Mouse (Mus musculus) CH12.LX (cell line): ENCODE results near the gene Ecm1. TPM values are rescaled to one million over a fixed set of nuclear protein-coding genes. Genes with fewer than 3 reads are reported as not detected.

Experiments
- DNase-seq: peaks from one replicate; pipeline ENCODE4 v3.0.0-alpha.2; 2013; ENCODE audit errors: extremely low read depth
- H3K27ac ChIP-seq: 2 replicates; pipeline ENCODE4 v1.5.1; 2012; ENCODE audit warnings: low read depth, mild to moderate bottlenecking, control low read depth, moderate library complexity; ENCODE audit not compliant: insufficient read depth
- H3K27me3 ChIP-seq: replicated peaks from 2 replicates; pipeline ENCODE3; 2012; ENCODE audit warnings: inconsistent platforms
- H3K36me3 ChIP-seq, 2 experiments: replicated peaks in 1 of 2; 2 replicates each; pipeline versions ENCODE3 to v1.6.1; 2012; ENCODE audit warnings: inconsistent platforms in 1 of 2, low read length in 1 of 2, mild to moderate bottlenecking in 1 of 2, mixed read lengths in 1 of 2, moderate library complexity in 1 of 2; ENCODE audit not compliant: control insufficient read depth in 1 of 2, insufficient read depth in 1 of 2
- H3K4me1 ChIP-seq, 2 experiments: 2 replicates each; pipeline ENCODE4 v1.6.1; 2012; ENCODE audit warnings: inconsistent platforms in 1 of 2, moderate library complexity in 1 of 2; ENCODE audit not compliant: insufficient read depth in 2 of 2, control insufficient read depth in 1 of 2
- H3K4me2 ChIP-seq: 2 replicates; pipeline ENCODE4 v1.6.1; 2012; ENCODE audit warnings: low read depth, mild to moderate bottlenecking, control low read depth; ENCODE audit not compliant: poor library complexity, insufficient read depth, severe bottlenecking
- H3K4me3 ChIP-seq, 3 experiments: fragments of 150-350 bp in 1 of 3; sonication (generic) in 1 of 3; replicated peaks in 1 of 3; 2 replicates each; pipeline versions ENCODE3 to v1.5.1; 2011 to 2012; ENCODE audit warnings: low read depth in 2 of 3, low read length in 2 of 3, mild to moderate bottlenecking in 2 of 3, moderate library complexity in 2 of 3, control low read depth in 1 of 3, improper control_type of control experiment in 1 of 3, inconsistent platforms in 1 of 3, mixed read lengths in 1 of 3; ENCODE audit not compliant: poor library complexity in 1 of 3
- H3K79me2 ChIP-seq: replicated peaks from 2 replicates; pipeline ENCODE4 v1.6.1; 2012; ENCODE audit warnings: mild to moderate bottlenecking, moderate library complexity; ENCODE audit not compliant: control insufficient read depth, poor library complexity, insufficient read depth, severe bottlenecking; ENCODE audit errors: extremely low read depth
- H3K9ac ChIP-seq: 2 replicates; pipeline ENCODE4 v1.6.1; 2012; ENCODE audit warnings: low read depth, mild to moderate bottlenecking, control low read depth, moderate library complexity; ENCODE audit not compliant: insufficient read depth
- H3K9me3 ChIP-seq: replicated peaks from 2 replicates; pipeline ENCODE3; 2012; ENCODE audit warnings: low read length, inconsistent platforms, mixed read lengths
- CHD1 ChIP-seq: IDR thresholded peaks from 2 replicates; pipeline ENCODE4 v1.6.1; 2012; ENCODE audit warnings: low read depth, low read length, improper control_type of control experiment, inconsistent platforms
- IRF4 ChIP-seq: IDR thresholded peaks from 2 replicates; pipeline ENCODE4 v1.6.1; 2014; ENCODE audit warnings: low read depth, mild to moderate bottlenecking, inconsistent platforms, low read length, improper control_type of control experiment
- JUN ChIP-seq: IDR thresholded peaks from 2 replicates; pipeline ENCODE4 v1.6.1; 2011; ENCODE audit warnings: low read depth, mild to moderate bottlenecking, low read length, improper control_type of control experiment, moderate library complexity; ENCODE audit not compliant: insufficient read depth
- JUND ChIP-seq: conservative IDR thresholded peaks from 2 replicates; pipeline ENCODE4 v1.6.1; 2011; ENCODE audit warnings: low read depth, low read length, improper control_type of control experiment
- KAT2A ChIP-seq: IDR thresholded peaks from 2 replicates; pipeline ENCODE4 v1.6.1; 2012; ENCODE audit warnings: low read length, improper control_type of control experiment, inconsistent platforms; ENCODE audit not compliant: insufficient replicate concordance
- MAX ChIP-seq: IDR thresholded peaks from 2 replicates; pipeline ENCODE4 v1.6.1; 2011; ENCODE audit warnings: low read length, improper control_type of control experiment
- MAZ ChIP-seq: IDR thresholded peaks from 2 replicates; pipeline ENCODE4 v1.6.1; 2012; ENCODE audit warnings: low read depth, mild to moderate bottlenecking, inconsistent platforms, low read length, improper control_type of control experiment, moderate library complexity
- MEF2A ChIP-seq: IDR thresholded peaks from 2 replicates; pipeline ENCODE4 v1.6.1; 2014; ENCODE audit warnings: low read depth, mild to moderate bottlenecking, inconsistent platforms, low read length, improper control_type of control experiment, borderline replicate concordance
- POLR2A ChIP-seq: IDR thresholded peaks from 2 replicates; pipeline ENCODE4 v1.6.1; 2011; ENCODE audit warnings: low read depth, mild to moderate bottlenecking, improper control_type of control experiment, low read length
- POLR2AphosphoS2 ChIP-seq: IDR thresholded peaks from 2 replicates; pipeline ENCODE4 v1.6.1; 2011; ENCODE audit warnings: low read depth, low read length, improper control_type of control experiment
- RCOR1 ChIP-seq: conservative IDR thresholded peaks from 2 replicates; pipeline ENCODE4 v1.6.1; 2012; ENCODE audit warnings: low read depth, mild to moderate bottlenecking, inconsistent platforms, low read length, improper control_type of control experiment
- SIN3A ChIP-seq: IDR thresholded peaks from 2 replicates; pipeline ENCODE4 v1.6.1; 2012; ENCODE audit warnings: low read length, improper control_type of control experiment, inconsistent platforms
- SMC3 ChIP-seq: IDR thresholded peaks from 2 replicates; pipeline ENCODE4 v1.6.1; 2011; ENCODE audit warnings: low read depth, low read length, improper control_type of control experiment
- TCF12 ChIP-seq: IDR thresholded peaks from 2 replicates; pipeline ENCODE4 v1.6.1; 2014; ENCODE audit warnings: low read depth, mild to moderate bottlenecking, inconsistent platforms, low read length, improper control_type of control experiment
- USF1 ChIP-seq: IDR thresholded peaks from 2 replicates; pipeline ENCODE4 v1.6.1; 2014; ENCODE audit warnings: low read depth, mild to moderate bottlenecking, inconsistent platforms, low read length, improper control_type of control experiment
- USF2 ChIP-seq: conservative IDR thresholded peaks from 2 replicates; pipeline ENCODE4 v1.6.1; 2011; ENCODE audit warnings: low read depth, low read length, improper control_type of control experiment
- ZC3H11A ChIP-seq: IDR thresholded peaks from 2 replicates; pipeline ENCODE4 v1.6.1; 2012; ENCODE audit warnings: low read depth, mild to moderate bottlenecking, inconsistent platforms, low read length, improper control_type of control experiment
- ZNF384 ChIP-seq: IDR thresholded peaks from 2 replicates; pipeline ENCODE4 v1.6.1; 2012; ENCODE audit warnings: low read depth, low read length, improper control_type of control experiment, inconsistent platforms
- dilution Hi-C: fragments of 300-500 bp; cut with MboI; formaldehyde crosslinking; loops from 2 replicates; pipeline ENCODE4 v1.14.3; 2020; ENCODE audit warnings: low sequenced_read_pairs; ENCODE audit not compliant: extremely low pct_unique_long_range_greater_than_20kb, extremely low pct_ligation_motif_present
- in situ Hi-C: fragments of 300-500 bp; cut with MboI; formaldehyde crosslinking; loops from 3 replicates; pipeline ENCODE4 v1.14.3; 2019; ENCODE audit warnings: low sequenced_read_pairs, low pct_ligation_motif_present, low pct_unique_long_range_greater_than_20kb, mixed read lengths
- polyA plus RNA-seq: library from polyadenylated mRNA; unstranded; fragments of >175 nt; gene quantifications from 2 replicates; pipeline ENCODE4 v1.2.1, GENCODE M21; 2012; ENCODE audit warnings: low read depth; ENCODE audit not compliant: insufficient read length
- total RNA-seq, 2 experiments: library from RNA; depleted of rRNA; stranded (reverse); fragments of 300-350 nt in 1 of 2; fragments of >200 nt in 1 of 2; gene quantifications; 2 replicates each; pipeline ENCODE4 v1.2.3; 2012 to 2014

Ecm1 gene
- total and polyA plus RNA-seq, 3 experiments, result 0.40 to 4.0 (median 0.42) TPM

DNA sequence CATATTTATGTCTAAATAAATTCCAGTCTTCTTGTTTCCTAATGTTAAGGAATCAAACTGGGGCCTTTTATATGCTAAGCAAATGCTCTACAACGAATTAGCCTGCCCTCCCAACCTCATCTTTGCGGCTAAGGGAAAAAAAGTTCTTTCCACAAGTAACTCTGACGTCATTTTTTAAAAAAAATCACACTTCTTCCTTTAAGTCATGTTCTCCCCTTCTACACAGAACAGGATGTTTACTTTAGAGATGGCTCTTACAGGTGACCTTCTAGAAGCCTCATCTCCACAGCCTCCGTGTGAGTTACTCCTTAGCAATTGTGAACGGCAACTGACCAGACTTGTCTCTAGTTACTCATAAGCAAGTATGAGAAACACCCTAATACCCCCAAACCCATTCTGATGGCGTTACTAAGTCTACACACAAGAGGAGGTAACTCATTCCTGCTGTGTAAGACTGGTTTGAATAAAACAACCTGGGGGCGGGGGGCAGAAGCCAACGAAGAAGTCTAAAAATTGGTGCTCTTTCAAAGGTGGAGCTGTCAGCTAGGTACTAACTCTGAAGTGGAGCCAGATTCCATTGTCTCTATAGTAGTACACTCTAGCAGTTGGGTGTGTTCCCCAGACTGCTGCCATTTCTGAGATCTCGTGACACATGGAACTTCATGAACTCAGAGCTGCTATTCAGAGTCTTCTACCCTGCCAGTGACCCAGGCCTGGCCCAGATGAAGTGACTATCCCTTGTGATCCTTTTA is 19.3 kb upstream of the Ecm1 start:
- TF ChIP-seq MEF2A, result peak; percentile 42; the same call in 1 of the 2 replicates
- TF ChIP-seq JUN, result peak; percentile 62
- no peak for TF ChIP-seq MAZ
- TF ChIP-seq ZNF384, result peak; percentile 94
- TF ChIP-seq JUND, result peak; percentile 63
- H3K36me3 ChIP-seq, result peaks cover under 1 to 16% of the 10 kb centered on the region in 2 experiments
- peaks cover 8 to 23% of the 10 kb centered on the region in 2 experiments; a peak in 3 of 4 replicates for H3K4me1 ChIP-seq
- peaks cover 8% of the 10 kb centered on the region for H3K79me2 ChIP-seq
- in situ Hi-C loops, result loop anchor here (25.0 kb wide), 1 partner anchor 246 kb away; no protein-coding TSS in a partner anchor
- H3K27ac ChIP-seq, result no peak overlapping the region
- DNase-seq, result no peak
- H3K9me3 ChIP-seq, result no peaks in the 10 kb centered on the region
- H3K4me2 ChIP-seq, result no peak overlapping the region
- no peak overlapping the region for H3K9ac ChIP-seq
- dilution Hi-C loops, result no loop called here
- no peak overlapping the region for H3K4me3 ChIP-seq
- no peaks in the 10 kb centered on the region for H3K27me3 ChIP-seq

DNA sequence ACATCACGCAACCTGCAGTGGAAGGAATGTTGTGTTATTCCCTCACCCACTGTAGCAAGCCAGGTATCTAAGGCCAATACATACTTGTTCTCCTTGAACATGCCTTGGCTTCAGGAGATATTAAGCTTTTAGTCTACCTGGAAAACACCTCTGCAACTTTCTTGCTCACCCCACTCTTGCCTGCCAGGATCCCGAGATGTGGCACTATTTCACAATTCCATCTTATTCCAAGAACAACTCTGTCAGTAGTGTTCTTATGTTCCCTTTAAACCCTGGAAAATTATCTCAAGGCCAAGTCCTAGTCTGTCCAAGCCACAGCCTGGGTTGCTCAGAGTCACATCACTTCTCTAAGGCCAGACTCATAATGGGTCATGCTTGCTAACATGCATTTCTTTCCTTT is 17.4 kb upstream of the Ecm1 start:
- H3K36me3 ChIP-seq, result peaks cover 12 to 16% of the 10 kb centered on the region in 2 experiments
- peaks cover 8 to 31% of the 10 kb centered on the region in 2 experiments for H3K4me1 ChIP-seq
- peaks cover 17% of the 10 kb centered on the region for H3K79me2 ChIP-seq
- TF ChIP-seq RCOR1, result no peak
- TF ChIP-seq MAX, result no peak
- no peak for TF ChIP-seq USF2
- TF ChIP-seq MEF2A, result no peak
- TF ChIP-seq CHD1, result no peak
- no peak for TF ChIP-seq USF1
- no peak for TF ChIP-seq TCF12
- TF ChIP-seq IRF4, result no peak
- no peak for TF ChIP-seq MAZ
- TF ChIP-seq SMC3, result no peak
- TF ChIP-seq KAT2A, result no peak
- TF ChIP-seq ZC3H11A, result no peak
- TF ChIP-seq JUND, result no peak
- no peak for TF ChIP-seq SIN3A
- no peak for TF ChIP-seq POLR2A
- no peak for TF ChIP-seq POLR2AphosphoS2
- no peak for DNase-seq
- H3K9me3 ChIP-seq, result no peaks in the 10 kb centered on the region
- H3K27ac ChIP-seq, result no peak overlapping the region
- dilution Hi-C loops (no loop called here), in situ Hi-C loops (loop anchor here (25.0 kb wide), 1 partner anchor 245 kb away; no protein-coding TSS in a partner anchor)
- no peak overlapping the region for H3K4me2 ChIP-seq
- H3K9ac ChIP-seq, result no peak overlapping the region
- no peak overlapping the region for H3K4me3 ChIP-seq
- H3K27me3 ChIP-seq, result no peaks in the 10 kb centered on the region
